Mouse (Mus musculus) lung, adult 2 months (tissue): ENCODE results near the gene Rsbn1l.

Experiments
- CTCF ChIP-seq: fragments of 200-500 bp; IDR thresholded peaks from 2 replicates; pipeline ENCODE4 v1.5.1; 2011; ENCODE audit warnings: mild to moderate bottlenecking, low read length, control low read depth; ENCODE audit not compliant: insufficient read depth
- POLR2A ChIP-seq: fragments of 200-500 bp; IDR thresholded peaks from 2 replicates; pipeline ENCODE4 v1.6.1; 2011; ENCODE audit warnings: low read depth, mild to moderate bottlenecking, control low read depth, low read length, borderline replicate concordance; ENCODE audit errors: extremely low read depth

DNA sequence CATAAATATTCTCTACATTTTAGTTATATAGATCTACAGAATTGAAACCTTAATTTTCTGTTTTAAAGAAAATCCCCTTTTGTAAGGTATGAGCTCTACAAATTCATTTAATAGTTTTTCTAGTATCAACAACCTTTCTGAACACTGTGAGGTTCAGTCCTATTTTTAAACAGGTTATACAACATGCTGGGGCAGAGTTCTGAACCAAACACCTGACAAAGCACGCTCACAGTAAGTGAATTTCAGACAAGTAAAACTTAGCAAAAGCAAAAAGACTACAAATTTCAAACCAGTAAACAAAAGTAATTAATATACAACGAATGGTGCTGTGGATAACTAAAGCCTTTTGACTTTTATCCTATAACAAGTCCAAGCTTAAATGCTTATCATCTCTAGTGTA is 97.8 kb downstream of the Rsbn1l start:
- TF ChIP-seq CTCF (no peak), POLR2A (no peak)
